Mouse (Mus musculus) layer of hippocampus, adult 18-20 months (tissue): ENCODE results near the gene Trim33. TPM values are rescaled to one million over a fixed set of nuclear protein-coding genes. Genes with fewer than 3 reads are reported as not detected.

Experiments
- DNase-seq, 2 experiments: peaks; one replicate each; pipeline ENCODE4 v3.0.0; 2022; ENCODE audit warnings: low spot score in 2 of 2
- total RNA-seq, 2 experiments: library from RNA; stranded (reverse); gene quantifications; 2 replicates each; pipeline ENCODE4 v1.2.3; 2021

The Trim33 gene
- total RNA-seq, 2 experiments from 2014 or later = 49.6 to 52.5 TPM

- no peak for DNase-seq
Measured at GRCm38 (mm10) chr3:103354041-103354440, 74.9 kb downstream of the Trim33 start.

GRCm38 (mm10) chr3:103361150-103361549, 82.1 kb downstream of the Trim33 start:
- DNase-seq = no peak

GRCm38 (mm10) chr3:103364182-103364945, 85.3 kb downstream of the Trim33 start:
- no peak for DNase-seq

- DNase-seq = no peak
Measured at GRCm38 (mm10) chr3:103367176-103367970, 88.3 kb downstream of the Trim33 start.

GRCm38 (mm10) chr3:103368731-103369130, 89.6 kb downstream of the Trim33 start:
- DNase-seq = no peak

- DNase-seq = peak in 1 of 2 experiments; percentile 70
Measured at GRCm38 (mm10) chr3:103374028-103374427, 94.9 kb downstream of the Trim33 start.

- no peak for DNase-seq
Measured at GRCm38 (mm10) chr3:103375181-103375855, 96.2 kb downstream of the Trim33 start.

- DNase-seq = no peak
Measured at GRCm38 (mm10) chr3:103378018-103378417, 98.9 kb downstream of the Trim33 start.

- no peak for DNase-seq
Measured at GRCm38 (mm10) chr3:103379371-103379770, 100.3 kb downstream of the Trim33 start.

GRCm38 (mm10) chr3:103380814-103381213, 101.7 kb downstream of the Trim33 start:
- DNase-seq = no peak

GRCm38 (mm10) chr3:103381441-103381840, 102.3 kb downstream of the Trim33 start:
- DNase-seq = no peak

- peak; percentile 80 to 95 for DNase-seq
Measured at GRCm38 (mm10) chr3:103382872-103383567, 103.9 kb downstream of the Trim33 start.

- DNase-seq = no peak
Measured at GRCm38 (mm10) chr3:103384486-103384885, 105.4 kb downstream of the Trim33 start.

- DNase-seq = no peak
Measured at GRCm38 (mm10) chr3:103384949-103385348, 105.9 kb downstream of the Trim33 start.

- no peak for DNase-seq
Measured at GRCm38 (mm10) chr3:103385383-103386291, 106.5 kb downstream of the Trim33 start.

GRCm38 (mm10) chr3:103386292-103387031, 107.4 kb downstream of the Trim33 start:
- DNase-seq = no peak

GRCm38 (mm10) chr3:103392613-103393258, 113.6 kb downstream of the Trim33 start:
- peak; percentile 16 to 60 for DNase-seq

GRCm38 (mm10) chr3:103393283-103394060, 114.4 kb downstream of the Trim33 start:
- no peak for DNase-seq
